ENCODE assay signal across 8 mouse cellular contexts in the genomic region with DNA sequence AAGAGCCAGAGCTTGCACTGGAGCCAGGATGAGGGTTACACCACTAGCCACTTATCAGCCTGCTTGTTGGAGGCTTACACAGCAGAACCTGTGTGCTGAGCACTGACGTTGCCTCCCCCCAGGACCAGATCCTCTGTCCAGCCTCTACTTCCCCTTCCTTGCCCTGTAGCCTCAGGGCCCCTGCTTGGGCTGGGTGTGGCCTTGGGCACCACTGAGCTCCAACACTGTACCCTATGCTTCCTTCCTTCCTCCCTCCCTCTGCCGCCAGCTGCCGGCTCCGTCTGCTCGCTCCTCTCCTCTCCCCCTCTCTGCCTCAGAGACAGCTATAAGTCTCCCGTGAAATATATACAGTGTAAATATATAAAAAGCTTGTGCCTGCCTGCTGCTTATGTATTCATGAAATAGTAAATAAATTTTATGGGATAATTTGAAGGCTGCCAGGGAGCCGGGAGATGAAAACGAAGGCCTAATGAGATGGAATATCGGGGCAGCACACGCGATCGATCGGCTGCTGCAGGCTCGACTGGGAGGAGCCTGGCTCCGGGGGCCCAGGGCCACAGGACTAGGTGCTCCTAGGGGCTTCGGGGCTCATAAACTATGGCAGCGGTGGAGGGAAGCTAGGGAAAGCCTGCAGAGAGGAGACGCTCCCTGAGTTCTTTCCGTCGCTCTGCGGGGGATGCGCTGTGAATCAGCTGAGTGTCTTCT.
DNase-seq lines count a peak whose midpoint lies in the region; ATAC-seq and TF ChIP-seq lines count a peak whose summit lies in the region.

No protein-coding gene starts in this region.

- WGBS in forebrain, postnatal 0 days, result 18% methylated on average over 22 of the region's 22 CpGs
- WGBS in limb, embryonic 15.5 days, result 7% methylated on average over 22 of the region's 22 CpGs

- DNase-seq in left cerebral cortex, adult 2 months (ENCODE audit: extremely low spot score in 1 of 2, low spot score in 2 of 2), result peak in 1 of 2 experiments; percentile 35
- DNase-seq in left cerebral cortex, adult 8-10 months (ENCODE audit: low spot score in 2 of 2), result no peak
- DNase-seq in forebrain, postnatal 0 days, result peak; percentile 74
- DNase-seq in right cerebral cortex, postnatal 25 days, result peak; percentile 44
- no peak for DNase-seq in urinary bladder, postnatal 25 days (ENCODE audit: low spot score)
- DNase-seq in kidney, postnatal 10 days, result no peak

- H3K4me2 ChIP-seq in forebrain, postnatal 0 days (ENCODE audit: low read depth), result peak overlapping the region; percentile 39
- peak overlapping the region; percentile 22; the same call in 1 of the 2 replicates for H3K4me2 ChIP-seq in limb, embryonic 15.5 days

- H3K9me3 ChIP-seq in forebrain, postnatal 0 days (ENCODE audit: low read length), result no peaks in the 10 kb centered on the region
- no peaks in the 10 kb centered on the region for H3K9me3 ChIP-seq in limb, embryonic 15.5 days

- H3K9ac ChIP-seq in forebrain, postnatal 0 days, result no peak overlapping the region; the same call in 1 of the 2 replicates
- no peak overlapping the region for H3K9ac ChIP-seq in limb, embryonic 15.5 days

- no peak overlapping the region for H3K27ac ChIP-seq in left cerebral cortex, adult 2 months
- H3K27ac ChIP-seq in forebrain, postnatal 0 days (ENCODE audit: low read depth, low read length), result no peak overlapping the region
- H3K27ac ChIP-seq in limb, embryonic 15.5 days, result no peak overlapping the region

- intact Hi-C loops in left cerebral cortex, adult 2 months (cut with DNase I), result loop anchor here (5.0 kb wide), 1 partner anchor 190 kb away; no protein-coding TSS in a partner anchor

- peak; percentile 90 for ATAC-seq in forebrain, postnatal 0 days
- ATAC-seq in limb, embryonic 15.5 days (ENCODE audit: insufficient number of reproducible peaks, low FRiP score, low TSS enrichment, low read depth), result no peak
- ATAC-seq in cerebellum, adult (ENCODE audit: insufficient number of reproducible peaks, low FRiP score, low TSS enrichment), result no peak

- TF ChIP-seq CTCF in left cerebral cortex, adult 2 months (IDR thresholded peaks at IDR 0.05), result no peak
- TF ChIP-seq CTCF in forebrain, postnatal 0 days (IDR thresholded peaks at IDR 0.05; ENCODE audit: low read depth), result no peak

- H3K4me3 ChIP-seq in left cerebral cortex, adult 2 months, result peak overlapping the region; percentile 0; the same call in 1 of the 2 replicates
- no peak overlapping the region for H3K4me3 ChIP-seq in forebrain, postnatal 0 days (ENCODE audit: low read depth, low read length)
- H3K4me3 ChIP-seq in limb, embryonic 15.5 days, result peak overlapping the region; percentile 4; the same call in 1 of the 2 replicates

- H3K36me3 ChIP-seq in forebrain, postnatal 0 days (ENCODE audit: insufficient read depth), result no peaks in the 10 kb centered on the region
- H3K36me3 ChIP-seq in limb, embryonic 15.5 days, result no peaks in the 10 kb centered on the region

- H3K27me3 ChIP-seq in forebrain, postnatal 0 days (ENCODE audit: insufficient read depth, low read length), result no peaks in the 10 kb centered on the region
- peaks cover 68% of the 10 kb centered on the region for H3K27me3 ChIP-seq in limb, embryonic 15.5 days

- H3K4me1 ChIP-seq in forebrain, postnatal 0 days (ENCODE audit: insufficient read depth), result peaks cover 8% of the 10 kb centered on the region; the same call in 1 of the 2 replicates
- peaks cover 8% of the 10 kb centered on the region for H3K4me1 ChIP-seq in limb, embryonic 15.5 days

Comparison
In these comparisons a context has a peak if more than half of its experiments do, and no peak if none do; other contexts are left out.
1. DNase-seq: peak in forebrain, postnatal 0 days (single experiment) and right cerebral cortex, postnatal 25 days (single experiment); none in left cerebral cortex, adult 8-10 months (0 of 2), urinary bladder, postnatal 25 days (single experiment) and kidney, postnatal 10 days (single experiment).